Mouse (Mus musculus) lung, postnatal 36 days (tissue): ENCODE data around the gene Bmf.

Experiments
- DNase-seq: peaks from one replicate; pipeline ENCODE4 v3.0.0; 2022; ENCODE audit warnings: mixed read lengths

The Bmf gene

DNA sequence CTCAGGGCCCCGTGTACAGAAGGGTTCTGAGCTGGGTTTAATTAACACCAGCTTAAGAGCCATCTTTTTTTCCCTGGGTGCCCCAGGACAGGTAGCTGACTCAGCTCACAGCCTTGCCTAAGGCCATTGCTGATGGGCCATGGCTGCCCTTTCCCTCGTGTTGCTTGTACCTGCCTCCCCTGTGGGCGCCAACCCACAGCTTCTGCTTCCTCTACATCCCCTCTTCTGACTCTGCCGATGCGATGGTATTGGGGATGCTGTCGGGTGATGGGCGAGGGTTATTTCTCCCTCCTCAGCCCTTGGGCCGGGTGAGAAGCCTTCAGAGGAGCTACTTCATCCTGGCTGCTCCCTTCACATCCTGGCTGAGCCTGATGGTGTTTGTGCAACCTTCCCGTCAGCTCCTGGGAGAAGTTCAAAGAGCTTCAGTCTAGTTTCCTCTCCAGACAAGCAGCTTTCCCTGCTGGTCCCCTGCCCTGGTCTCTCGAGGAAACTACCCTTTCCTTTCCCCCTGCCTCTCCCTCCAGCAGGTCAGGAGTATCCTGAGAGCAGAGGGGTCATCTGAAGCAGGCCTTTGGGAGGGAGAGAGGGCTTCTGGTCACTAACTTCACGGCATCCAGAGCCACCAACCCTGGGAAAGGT is 37.6 kb downstream of the Bmf start:
- no peak for DNase-seq

DNA sequence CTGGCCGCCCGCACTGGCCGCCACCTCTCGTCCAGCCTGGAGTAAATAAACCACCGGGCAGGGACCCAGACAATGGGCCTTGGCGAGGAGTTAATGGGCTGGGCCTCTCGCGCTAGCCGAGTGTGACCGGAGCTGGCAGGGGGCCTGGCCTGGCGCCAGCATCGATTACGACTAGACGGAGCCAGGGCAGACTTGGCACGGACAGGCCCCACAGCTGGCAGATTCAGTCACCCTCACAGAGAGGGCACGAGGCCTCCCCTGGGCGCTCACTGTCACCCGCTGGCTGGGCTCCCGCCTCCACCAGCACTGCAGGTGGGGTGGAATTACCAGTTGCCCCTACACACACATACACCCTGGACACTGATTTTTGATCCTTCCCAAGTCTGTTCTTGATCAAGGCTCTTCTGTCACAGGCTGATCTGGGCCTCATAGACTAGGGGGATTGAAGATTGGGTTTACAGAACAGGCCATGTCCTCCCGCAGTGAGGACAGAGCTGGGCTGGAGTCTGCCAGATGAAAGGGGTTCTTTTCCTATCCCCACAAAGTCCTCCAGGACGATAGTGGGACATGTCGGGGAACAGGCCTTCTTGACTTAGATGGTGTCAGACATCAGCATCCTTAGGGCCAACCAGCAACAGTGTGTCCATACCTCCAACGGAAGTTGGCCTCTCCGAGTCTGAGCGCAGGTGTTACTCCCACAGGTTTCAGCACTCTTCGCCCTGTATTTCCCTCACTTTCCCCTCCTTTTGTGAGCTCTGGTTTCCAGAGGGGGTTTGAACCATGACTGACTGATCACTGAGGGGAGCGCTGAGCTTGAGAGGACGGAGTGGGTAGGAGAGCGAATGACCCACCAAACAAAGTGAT is 38.8 kb downstream of the Bmf start:
- DNase-seq, result peak; percentile 96

DNA sequence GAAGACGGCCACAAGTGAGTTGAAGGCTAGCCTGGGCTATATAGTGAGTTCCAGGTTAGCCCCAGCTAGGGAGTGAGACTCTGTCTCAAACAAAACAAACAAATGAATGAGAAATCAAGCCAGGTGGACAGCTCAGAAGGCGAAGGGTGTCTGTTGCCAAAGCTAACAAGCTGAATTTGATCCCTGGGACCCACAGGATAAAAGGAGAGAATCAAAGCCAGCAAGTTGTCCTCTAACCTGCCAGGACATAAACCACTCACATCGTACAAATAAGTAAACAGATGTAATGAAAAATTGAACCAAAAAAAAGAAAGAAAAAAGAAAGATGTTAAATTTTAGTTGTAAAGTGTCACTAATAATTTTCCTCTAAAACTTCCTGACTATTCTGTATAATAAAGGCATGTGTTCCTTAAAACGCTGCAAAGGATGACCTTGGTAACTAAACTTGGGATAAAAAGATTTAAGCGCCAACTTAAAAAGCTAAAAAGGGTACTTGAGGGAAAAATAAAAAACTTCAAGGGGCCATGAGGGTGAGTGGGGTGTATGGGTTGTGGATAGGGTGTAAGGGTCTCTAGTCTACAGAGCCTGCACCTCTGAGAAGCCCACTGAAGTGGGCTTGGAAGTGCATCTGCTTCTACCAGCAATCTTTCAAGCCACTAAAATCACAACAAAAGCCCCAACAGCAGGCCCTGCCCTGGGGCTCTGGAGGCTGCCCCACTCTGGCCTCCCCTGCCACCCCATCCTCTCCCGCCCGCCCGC is 39.6 kb downstream of the Bmf start:
- no peak for DNase-seq

DNA sequence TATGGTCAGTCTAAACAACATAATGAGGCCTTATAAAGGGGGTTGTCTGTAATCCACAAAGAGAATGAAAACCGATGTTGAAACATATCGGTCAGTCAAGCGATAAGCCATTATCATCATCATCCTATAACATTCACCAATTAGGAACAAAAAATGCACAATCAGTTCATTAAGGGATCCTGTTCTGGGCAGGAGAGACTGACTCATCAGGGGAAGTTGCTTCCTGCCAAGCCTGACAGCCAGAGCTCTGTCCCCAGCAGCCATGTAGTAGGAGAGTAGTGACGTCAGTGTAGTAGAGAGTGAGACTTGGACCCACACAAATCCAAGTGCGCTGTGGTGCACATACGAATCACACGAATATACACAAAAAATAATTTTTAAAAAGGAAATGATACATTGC is 42.4 kb downstream of the Bmf start:
- no peak for DNase-seq

DNA sequence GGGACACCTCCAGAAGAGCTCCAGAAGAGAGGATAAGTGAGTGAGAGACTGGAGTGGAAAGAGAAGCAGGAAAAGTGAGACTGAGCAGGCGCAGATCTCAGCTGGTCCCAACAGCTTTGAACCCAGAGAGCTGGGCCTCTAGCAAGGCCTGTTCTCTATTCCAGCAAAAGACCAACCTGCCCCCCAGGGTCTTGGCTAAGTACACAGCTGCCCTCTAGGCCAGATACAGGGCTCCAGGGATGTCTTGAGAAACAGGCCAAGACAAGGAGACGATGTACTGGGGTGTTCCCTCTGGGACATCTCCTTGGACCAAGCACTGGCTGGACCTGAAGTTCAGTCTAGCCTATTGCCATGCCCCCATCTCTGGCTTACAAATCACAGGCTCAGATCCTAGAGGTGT is 49.3 kb downstream of the Bmf start:
- no peak for DNase-seq

DNA sequence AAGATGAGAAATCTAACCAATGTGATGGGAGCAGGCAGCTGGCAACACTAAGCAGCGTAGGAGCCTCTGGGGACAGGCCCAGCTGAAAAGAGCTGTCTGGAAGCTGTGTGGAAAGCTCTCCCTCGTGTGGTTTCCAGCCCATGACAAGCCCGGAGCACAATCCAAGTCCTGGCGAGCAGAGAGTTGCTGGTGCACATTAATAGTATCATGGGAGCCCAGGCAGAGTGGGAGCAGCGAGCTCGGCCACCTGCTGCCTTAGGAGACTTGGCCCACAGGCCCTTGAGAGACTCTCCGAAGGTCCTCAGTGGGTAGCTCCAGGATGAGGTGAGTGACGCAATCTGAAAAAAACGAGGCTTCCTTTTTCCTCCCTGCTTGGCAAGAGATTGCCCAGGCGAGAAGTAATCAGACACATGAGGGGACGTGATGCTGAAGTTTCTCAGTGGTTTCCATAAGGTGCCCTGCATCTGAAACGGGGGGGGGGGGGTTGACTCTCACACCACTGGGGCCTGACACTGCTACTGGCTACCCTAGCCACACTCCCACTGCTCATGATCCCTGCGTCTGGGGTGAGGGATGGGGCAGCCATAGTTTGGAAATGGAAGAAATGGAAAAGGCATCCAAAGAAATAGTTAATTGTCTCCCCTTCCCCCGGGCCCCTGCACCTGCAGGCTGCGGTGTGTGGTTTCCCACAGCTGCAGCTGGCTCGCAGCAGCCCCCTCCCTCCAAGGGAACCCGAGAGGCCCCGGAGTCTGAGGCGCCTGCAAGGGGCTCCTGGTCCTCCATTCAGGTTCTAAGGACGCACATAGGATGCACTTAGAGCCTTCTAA is 50.1 kb downstream of the Bmf start:
- DNase-seq, result peak; percentile 74

DNA sequence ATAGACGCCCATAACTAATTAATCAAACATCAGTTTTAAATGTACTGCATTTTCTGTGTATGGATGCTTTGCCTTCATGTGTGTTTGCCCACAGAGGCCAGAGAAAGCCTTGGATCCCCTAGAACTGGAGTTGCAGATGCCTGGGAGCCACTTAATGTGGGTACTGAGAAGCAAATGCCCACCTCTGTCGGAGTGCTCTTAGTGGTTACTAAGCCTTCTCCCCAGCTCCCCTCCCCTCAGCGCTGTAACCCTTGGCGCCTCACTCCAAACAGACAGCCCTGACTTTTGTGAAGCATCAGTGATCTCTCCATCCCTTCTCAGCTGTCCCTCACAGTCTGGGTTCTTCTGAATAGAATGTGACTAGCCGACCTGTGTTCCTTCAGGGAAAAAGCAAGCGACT is 51.0 kb downstream of the Bmf start:
- no peak for DNase-seq

DNA sequence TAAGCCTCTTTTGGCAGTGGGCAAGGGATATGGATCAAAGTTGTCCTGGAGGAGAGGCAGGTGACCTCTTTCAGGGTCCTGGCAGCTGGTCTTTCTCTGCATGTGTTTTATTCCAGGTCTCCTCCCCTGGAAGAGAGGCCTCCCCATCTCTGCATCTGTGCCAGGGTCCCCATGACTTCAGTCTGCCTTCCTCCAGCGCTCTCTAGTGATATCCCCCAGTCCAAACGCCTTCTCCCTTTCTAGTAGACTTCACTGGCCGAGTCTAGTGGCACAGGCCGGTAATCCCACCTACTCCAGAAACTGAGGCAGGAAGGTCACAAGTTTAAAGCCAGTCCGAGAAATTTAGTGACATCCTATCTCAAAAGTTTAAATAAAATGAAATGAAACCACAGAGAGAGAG is 51.6 kb downstream of the Bmf start:
- DNase-seq, result no peak

DNA sequence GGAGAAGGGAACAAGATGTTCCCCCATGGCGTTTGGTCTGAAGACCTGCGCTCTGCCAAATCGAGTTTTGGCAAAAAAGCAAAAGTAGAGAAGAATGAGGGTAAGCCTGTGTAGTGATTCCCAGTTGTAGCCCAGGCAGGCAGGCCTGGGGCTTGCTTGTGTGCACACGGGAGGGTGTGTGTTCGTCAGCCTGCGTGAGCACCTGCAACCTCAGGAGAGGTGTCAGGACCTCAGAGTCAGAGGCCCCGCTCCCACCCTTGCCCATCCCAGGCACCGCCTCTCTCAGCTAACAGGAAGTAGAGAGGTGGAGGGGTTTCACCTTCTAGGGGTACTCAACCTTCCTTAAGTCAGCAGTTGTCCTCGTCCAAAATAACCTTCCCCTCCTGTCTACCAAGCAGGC is 54.5 kb downstream of the Bmf start:
- DNase-seq, result no peak

DNA sequence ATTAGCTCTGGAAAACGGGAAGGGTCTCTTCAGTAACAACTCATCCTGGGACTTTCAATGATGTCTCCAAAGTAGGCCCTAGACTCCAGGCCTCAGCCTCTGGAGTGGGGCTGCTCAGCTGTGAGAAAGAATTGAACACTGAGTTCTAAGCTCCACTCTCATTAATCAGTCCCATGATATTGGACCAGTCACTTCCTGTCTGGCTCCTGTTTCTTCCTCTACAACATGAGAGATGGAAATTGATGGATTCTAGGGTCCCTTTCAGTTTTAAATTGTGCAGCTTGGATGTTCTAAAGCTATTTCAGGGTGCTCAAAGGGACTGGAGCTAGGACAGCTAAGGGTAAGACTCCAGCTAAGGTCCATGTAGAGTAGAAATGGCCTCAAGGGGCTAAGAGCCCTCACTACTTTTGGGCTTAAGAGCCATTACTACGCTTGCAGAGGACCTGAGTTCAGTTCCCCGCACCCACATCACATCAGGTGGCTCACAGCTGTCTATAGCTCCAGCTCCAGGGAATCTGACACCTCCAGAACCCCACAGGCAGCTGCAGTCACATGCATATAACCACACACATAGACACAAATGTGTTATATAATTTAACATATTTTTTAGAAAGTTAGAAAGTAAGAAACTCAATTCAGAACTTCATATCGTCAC is 57.6 kb downstream of the Bmf start:
- DNase-seq, result no peak

DNA sequence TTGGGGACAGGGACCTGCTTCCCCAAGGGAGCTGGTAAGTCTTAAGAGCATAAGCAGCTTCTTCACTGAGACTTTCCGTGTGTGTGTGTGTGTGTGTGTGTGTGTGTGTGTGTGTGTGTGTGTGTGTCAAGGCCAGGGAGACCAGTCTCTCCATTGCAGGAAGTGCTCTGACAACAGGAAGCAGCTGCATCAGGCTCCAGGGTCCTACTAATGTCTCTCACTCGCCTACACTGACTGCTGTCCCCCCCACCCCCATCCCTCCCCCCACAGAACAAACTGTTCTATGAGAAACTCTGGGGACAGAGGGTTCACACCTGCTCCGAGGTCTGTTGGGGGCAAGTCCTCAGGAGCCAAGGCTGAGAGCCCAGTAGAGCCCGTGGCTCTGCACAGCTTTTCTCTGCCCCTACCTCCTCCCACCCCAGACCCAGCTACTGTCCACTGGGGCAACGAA is 58.2 kb downstream of the Bmf start:
- DNase-seq, result peak; percentile 69

DNA sequence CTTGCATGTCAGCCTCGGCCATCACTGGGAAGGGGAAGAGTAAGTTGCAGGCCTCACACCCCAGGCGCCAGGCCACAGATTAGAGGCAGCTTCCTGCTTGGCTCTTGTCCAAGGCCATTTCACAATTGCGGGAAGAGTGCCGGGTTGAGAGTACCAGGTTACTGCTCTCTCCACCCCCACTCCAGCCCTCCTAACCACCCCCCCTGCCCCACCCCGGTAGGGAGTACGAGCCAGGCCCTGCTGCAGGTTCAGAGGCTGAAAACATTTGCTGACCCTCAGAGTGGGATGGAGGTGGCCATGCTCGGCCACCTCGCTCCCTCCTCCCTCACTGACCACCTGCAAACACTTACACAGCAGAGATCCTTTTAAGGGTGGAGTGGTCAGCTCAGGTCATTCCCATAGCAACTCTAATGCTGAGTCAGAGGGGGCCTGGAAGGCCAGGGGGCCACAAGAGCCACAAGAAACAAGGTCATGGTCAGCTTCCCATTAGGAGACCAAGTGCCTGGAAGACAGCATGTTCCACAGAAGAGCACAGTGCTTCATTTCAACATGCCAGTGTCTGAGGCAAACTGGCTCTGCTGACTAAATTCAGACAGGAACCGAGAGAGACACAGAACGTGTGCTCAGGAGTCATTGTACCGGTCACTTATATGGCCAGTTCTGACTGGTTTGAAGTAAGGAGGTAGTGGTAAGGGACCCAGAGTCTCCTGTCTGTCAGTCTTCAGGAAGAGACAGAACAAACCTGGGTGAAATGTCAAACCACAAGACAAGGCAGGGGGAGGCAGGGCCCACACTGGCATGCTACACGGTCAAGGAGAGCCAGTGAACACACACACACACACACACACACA is 59.0 kb downstream of the Bmf start:
- peak; percentile 94 for DNase-seq

DNA sequence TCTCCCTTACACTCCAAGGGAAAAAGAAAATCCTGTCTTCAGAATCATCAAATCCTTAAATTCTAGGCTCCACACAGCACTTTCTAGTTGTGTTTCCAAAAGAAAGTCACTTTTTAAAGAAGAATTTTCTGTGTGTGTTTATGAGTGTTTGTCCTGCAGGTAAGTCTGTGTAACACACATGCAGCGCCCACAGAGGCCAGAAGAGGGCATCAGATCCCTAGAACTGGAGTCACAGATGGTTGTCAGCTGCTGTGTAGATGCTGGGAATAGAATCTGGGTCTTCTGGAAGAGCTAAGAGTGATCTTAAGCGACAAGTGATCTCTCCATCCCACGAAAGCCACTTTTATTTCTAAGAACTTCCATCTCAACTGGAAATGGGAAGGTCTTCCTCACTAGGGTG is 61.7 kb downstream of the Bmf start:
- peak; percentile 78 for DNase-seq

DNA sequence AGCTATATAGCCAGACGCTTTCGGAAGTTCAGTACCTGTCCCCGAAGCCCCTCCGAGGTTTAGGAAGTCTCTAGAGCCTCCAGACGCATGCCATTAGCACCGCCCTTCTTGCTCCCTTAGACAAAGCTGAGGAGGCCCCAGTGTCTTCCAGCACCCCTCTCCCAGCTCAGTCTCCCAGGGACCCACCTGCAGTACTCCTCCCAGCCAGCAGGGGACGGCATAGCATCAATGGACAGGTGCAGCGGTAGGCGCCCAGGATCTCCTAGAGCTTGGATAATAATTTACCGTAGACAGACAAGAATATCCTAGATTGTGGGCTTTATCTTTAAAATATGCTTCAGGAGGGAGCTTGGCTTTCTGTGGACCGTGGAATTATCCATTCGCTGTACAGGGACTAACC is 62.6 kb downstream of the Bmf start:
- DNase-seq, result peak; percentile 91

DNA sequence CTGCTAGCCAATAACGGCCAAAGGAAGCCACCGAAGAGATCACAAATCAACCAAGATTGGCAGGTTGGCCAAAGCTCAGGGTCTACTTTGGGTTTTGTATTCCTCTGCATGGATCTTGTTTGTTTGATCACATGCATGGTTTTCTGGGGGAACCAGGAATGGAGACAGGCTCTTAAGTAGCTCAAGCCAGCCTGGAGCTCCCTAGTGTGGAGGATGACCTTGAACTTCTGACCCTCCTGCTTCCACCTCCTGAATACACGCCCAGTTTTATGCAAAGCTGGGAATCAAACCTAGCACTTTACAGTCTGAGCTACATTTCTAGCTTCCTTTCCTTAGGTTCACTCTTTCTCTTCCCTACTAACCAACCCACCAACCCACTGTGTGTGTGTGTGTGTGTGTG is 64.1 kb downstream of the Bmf start:
- DNase-seq, result no peak

DNA sequence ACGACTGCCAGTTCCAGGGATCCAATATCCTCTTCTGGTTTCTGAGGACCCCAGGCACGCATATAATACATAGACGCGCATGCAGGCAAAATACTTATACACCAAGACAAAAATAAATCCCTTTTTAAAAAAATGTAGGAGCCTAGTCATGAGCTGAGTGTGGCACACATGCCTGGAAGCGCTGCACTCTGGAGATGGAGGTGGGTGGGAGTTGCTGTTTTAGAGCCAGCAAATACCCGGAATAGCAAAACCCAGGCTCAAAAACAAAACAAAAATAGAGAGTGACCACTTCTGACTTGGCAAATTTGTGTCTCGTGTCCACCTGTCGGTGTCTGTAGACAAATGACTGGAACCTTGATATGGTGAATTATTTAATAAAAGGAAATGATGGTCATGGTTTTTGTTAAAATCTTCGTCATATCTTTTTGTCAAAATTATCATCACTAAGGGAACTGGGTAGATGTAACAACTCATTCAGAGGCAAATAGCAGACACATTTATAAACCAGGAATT is 65.0 kb downstream of the Bmf start:
- DNase-seq, result no peak

DNA sequence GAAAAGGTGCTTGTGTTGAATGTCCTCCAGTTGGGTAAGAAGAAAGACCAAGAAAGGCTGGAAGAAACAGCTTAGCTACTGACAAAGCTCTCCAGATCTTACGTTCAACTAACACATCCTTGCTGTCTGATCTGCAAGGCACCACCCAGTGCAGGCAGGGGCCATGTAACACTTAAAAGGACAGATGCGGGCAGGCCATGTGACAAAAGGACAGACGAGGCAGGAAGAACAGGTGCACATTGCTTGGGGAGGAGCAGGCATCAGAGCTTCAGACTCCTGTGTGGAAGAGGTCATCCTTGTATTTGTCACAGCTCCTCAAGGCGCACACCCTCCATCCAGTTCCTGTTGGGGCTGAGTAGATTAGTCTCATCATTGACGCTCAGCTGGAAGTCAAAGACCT is 66.5 kb downstream of the Bmf start:
- no peak for DNase-seq

DNA sequence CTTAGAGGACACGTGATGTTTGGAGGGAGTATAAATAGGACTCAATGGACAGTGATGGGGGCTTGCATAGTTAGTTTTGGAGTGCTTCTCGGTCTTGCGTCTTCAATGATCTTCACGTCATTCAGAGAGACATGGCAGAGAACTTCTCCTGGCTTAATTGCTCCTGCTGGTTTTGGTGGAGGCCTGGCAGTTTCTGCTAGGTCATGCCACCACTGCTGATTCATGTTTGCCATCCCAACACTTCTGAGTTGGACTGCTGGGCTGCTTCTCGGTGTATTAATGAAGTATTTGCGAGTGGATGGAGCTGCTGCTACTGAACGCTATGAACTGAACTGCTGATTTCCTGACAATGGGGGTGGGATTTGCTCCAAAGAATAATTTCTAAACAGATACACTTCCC is 68.6 kb downstream of the Bmf start:
- DNase-seq, result no peak

DNA sequence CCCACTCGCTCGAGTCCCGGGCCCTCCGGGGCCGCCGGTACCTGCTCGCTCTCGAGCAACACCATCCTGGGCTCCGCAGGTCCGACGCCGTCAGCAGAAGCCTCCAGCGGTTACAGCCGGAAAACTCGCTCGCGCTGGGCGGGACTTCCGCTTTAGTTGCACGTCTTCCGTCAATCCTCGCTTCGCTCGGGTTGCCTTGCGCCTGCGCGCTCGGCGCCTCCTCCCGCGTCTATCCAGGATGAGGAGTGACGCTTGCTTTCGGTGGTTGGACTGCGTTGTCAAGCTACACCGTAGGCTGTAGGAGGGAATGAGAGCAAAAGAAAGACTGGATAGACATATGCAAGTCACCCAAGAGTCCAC is 70.0 kb downstream of the Bmf start, which contains the start of gene Srp14:
TSS of gene Srp14 (minus strand) at position 162 of the 360 bp plus-strand sequence.
- peak; percentile 95 for DNase-seq

DNA sequence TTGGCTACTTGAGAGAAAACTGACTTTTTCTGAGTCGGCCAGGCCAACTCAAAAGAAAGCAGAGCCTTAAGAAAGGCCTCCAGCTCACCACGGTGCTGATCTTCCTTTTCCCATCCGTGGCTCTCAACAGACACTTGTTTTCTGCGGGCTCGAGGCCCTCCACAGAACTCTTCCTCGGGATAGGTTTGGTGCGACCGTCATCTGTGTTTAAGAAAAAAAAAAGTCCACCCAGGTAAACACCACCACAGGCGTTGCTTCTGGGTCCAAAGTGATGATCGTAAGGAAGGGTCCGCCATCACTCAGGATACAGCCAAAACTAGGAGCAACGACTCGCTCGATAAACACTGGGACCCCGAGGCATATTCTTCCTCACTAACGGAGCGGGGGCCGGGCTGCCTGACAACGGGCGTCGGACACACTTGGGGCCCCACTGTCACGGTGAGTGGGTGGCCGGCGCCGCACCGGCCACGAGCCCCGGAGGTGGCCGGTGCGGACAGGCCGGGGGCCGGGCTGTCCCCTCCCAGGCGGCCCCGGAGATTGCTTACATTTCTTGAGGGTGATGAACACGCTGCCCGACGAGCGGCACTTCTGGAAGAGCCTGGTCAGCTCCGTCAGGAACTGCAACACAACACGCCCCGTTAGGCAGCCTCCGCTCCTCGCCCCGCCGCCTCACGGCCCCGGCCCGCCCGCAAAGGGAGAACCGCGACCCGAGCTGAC is 70.5 kb downstream of the Bmf start:
- DNase-seq, result no peak
